Comparison of ENCODE assay signal across 8 mouse cellular contexts in the genomic region with DNA sequence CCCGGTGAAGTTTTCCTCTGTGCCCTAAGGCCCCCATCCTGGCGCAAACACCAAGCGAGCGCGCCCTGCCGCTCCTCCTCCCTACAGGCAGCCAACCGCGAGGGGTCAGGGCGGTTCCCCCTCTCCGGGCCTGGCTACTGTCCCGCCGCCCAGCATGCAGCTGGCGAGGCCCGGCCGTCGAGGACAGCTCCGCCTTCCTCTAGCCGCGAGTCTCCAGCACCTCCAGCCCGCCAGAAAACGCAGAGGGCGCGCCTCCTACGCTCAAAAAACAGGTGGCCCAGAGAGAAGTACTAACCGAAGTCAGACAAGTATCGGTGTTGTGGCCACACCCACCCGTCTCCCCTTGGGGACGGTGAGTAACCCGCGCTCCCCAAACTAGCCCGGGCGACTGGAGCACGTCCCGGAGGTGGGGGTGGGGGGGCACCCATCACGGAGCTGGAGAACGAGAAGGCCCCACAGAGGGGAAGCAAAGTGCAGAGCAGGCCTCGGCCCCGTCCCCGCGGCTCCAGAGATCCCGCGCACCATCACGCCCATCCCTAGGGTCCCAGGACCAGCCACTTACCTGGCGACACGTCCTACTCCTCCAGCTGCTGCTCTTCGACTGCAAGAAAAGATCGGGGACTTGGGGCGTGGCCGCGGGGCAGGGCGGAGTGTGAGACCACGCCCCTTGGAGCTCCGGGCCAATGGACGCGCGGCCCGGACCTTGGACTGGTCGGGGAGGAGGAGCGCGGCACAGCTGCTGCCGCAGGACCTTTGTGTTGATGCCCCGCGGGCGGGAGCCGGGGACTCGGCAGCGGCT. TPM values are rescaled to one million over a fixed set of nuclear protein-coding genes. Genes with fewer than 3 reads are reported as not detected.
DNase-seq lines count a peak whose midpoint lies in the region; ATAC-seq and TF ChIP-seq lines count a peak whose summit lies in the region.

A gene (minus strand): TSS at position 605 of the 799 bp plus-strand sequence.

- WGBS in forebrain, embryonic 11.5 days, result under 1% methylated on average over 67 of the region's 67 CpGs
- under 1% methylated on average over 67 of the region's 67 CpGs for WGBS in heart, embryonic 16.5 days
- under 1% methylated on average over 65 of the region's 67 CpGs for WGBS in liver, embryonic 16.5 days (ENCODE audit: insufficient replicate concordance)
- under 1% methylated on average over 67 of the region's 67 CpGs for WGBS in neural tube, embryonic 13.5 days

- TF ChIP-seq POLR2A in testis, adult 2 months (IDR thresholded peaks at IDR 0.05; ENCODE audit: control insufficient read depth, low read depth, low read length), result peak; percentile 73

- peak within 1 kb of the TSS; percentile 19 for H3K27ac ChIP-seq in forebrain, embryonic 11.5 days (ENCODE audit: low read depth, low read length)
- H3K27ac ChIP-seq in heart, embryonic 16.5 days (ENCODE audit: low read length), result peak within 1 kb of the TSS; percentile 88
- peak within 1 kb of the TSS; percentile 90 for H3K27ac ChIP-seq in liver, embryonic 16.5 days (ENCODE audit: low read length)
- H3K27ac ChIP-seq in neural tube, embryonic 13.5 days (replicated peaks), result peak within 1 kb of the TSS; percentile 88
- peak within 1 kb of the TSS; percentile 67 for H3K27ac ChIP-seq in testis, adult 2 months (ENCODE audit: control insufficient read depth, insufficient read depth, low read depth, low read length)

- no peak for TF ChIP-seq CTCF in testis, adult 2 months (IDR thresholded peaks at IDR 0.05; ENCODE audit: control insufficient read depth, insufficient read depth, insufficient replicate concordance, low read depth, low read length)

- H3K4me3 ChIP-seq in forebrain, embryonic 11.5 days (ENCODE audit: low read depth, low read length), result peak within 1 kb of the TSS; percentile 65
- peak within 1 kb of the TSS; percentile 86 for H3K4me3 ChIP-seq in heart, embryonic 16.5 days (ENCODE audit: low read length)
- H3K4me3 ChIP-seq in liver, embryonic 16.5 days (ENCODE audit: low read depth, low read length), result peak within 1 kb of the TSS; percentile 81
- H3K4me3 ChIP-seq in neural tube, embryonic 13.5 days, result peak within 1 kb of the TSS; percentile 93
- H3K4me3 ChIP-seq in testis, adult 2 months (ENCODE audit: control insufficient read depth, low read depth, low read length), result peak within 1 kb of the TSS; percentile 91

- peak within 1 kb of the TSS; percentile 65 for H3K4me2 ChIP-seq in forebrain, embryonic 11.5 days (ENCODE audit: low read depth, low read length, severe bottlenecking)
- peak within 1 kb of the TSS; percentile 94 for H3K4me2 ChIP-seq in heart, embryonic 16.5 days (ENCODE audit: low read depth, low read length)
- H3K4me2 ChIP-seq in liver, embryonic 16.5 days (ENCODE audit: low read depth, low read length), result peak within 1 kb of the TSS; percentile 75
- peak within 1 kb of the TSS; percentile 96 for H3K4me2 ChIP-seq in neural tube, embryonic 13.5 days

- H3K9me3 ChIP-seq in forebrain, embryonic 11.5 days (ENCODE audit: control insufficient read depth, low read length), result no peaks in the 10 kb centered on the region
- H3K9me3 ChIP-seq in heart, embryonic 16.5 days (replicated peaks; ENCODE audit: control insufficient read depth, low read length), result no peaks in the 10 kb centered on the region
- H3K9me3 ChIP-seq in liver, embryonic 16.5 days (replicated peaks; ENCODE audit: control insufficient read depth, low read length), result no peaks in the 10 kb centered on the region
- H3K9me3 ChIP-seq in neural tube, embryonic 13.5 days, result no peaks in the 10 kb centered on the region

- H3K4me1 ChIP-seq in forebrain, embryonic 11.5 days (replicated peaks; ENCODE audit: control insufficient read depth, insufficient read depth, low read length), result peaks cover 11% of the 10 kb centered on the region
- H3K4me1 ChIP-seq in heart, embryonic 16.5 days (ENCODE audit: control insufficient read depth, insufficient read depth, low read length), result peaks cover 44% of the 10 kb centered on the region
- peaks cover 83% of the 10 kb centered on the region for H3K4me1 ChIP-seq in liver, embryonic 16.5 days (ENCODE audit: control insufficient read depth, low read depth, low read length)
- peaks cover 51% of the 10 kb centered on the region for H3K4me1 ChIP-seq in neural tube, embryonic 13.5 days (replicated peaks)
- peaks cover 18% of the 10 kb centered on the region for H3K4me1 ChIP-seq in testis, adult 2 months (ENCODE audit: control insufficient read depth, insufficient read depth, low read length)

- peaks cover 5% of the 10 kb centered on the region; the same call in 1 of the 2 replicates for H3K27me3 ChIP-seq in forebrain, embryonic 11.5 days (ENCODE audit: control insufficient read depth, insufficient read depth, low read length)
- no peaks in the 10 kb centered on the region for H3K27me3 ChIP-seq in heart, embryonic 16.5 days (ENCODE audit: control insufficient read depth, insufficient read depth, low read length)
- H3K27me3 ChIP-seq in liver, embryonic 16.5 days (ENCODE audit: control insufficient read depth, insufficient read depth, low read depth, low read length), result no peaks in the 10 kb centered on the region
- peaks cover 8% of the 10 kb centered on the region; the same call in 1 of the 2 replicates for H3K27me3 ChIP-seq in neural tube, embryonic 13.5 days
- H3K27me3 ChIP-seq in testis, adult 2 months (ENCODE audit: control insufficient read depth, insufficient read depth, low read length), result no peaks in the 10 kb centered on the region

- peak within 1 kb of the TSS; percentile 76 for H3K9ac ChIP-seq in forebrain, embryonic 11.5 days (ENCODE audit: low read length)
- peak within 1 kb of the TSS; percentile 82 for H3K9ac ChIP-seq in heart, embryonic 16.5 days (ENCODE audit: low read length)
- peak within 1 kb of the TSS; percentile 84 for H3K9ac ChIP-seq in liver, embryonic 16.5 days (ENCODE audit: low read depth, low read length)
- peak within 1 kb of the TSS; percentile 87 for H3K9ac ChIP-seq in neural tube, embryonic 13.5 days

- ATAC-seq in forebrain, embryonic 11.5 days (replicated peaks; ENCODE audit: low FRiP score), result peak; percentile 94
- peak; percentile 94 for ATAC-seq in heart, embryonic 16.5 days (replicated peaks; ENCODE audit: extremely low read depth, insufficient read depth, low FRiP score)
- peak; percentile 84 for ATAC-seq in liver, embryonic 16.5 days (ENCODE audit: low read depth)
- ATAC-seq in neural tube, embryonic 13.5 days (ENCODE audit: low read depth), result peak; percentile 91

- DNase-seq in CD8-positive naive resting alpha-beta T cell, adult 2 months (ENCODE audit: low read depth in 2 of 2, low spot score in 2 of 2), result peak; percentile 82 to 84
- DNase-seq in c-Kit-positive CD71-negative TER-119-negative erythroid progenitor cells, embryonic 14.5 days (ENCODE audit: low read depth), result peak; percentile 88
- DNase-seq in forebrain, embryonic 11.5 days (ENCODE audit: low spot score), result peak; percentile 98
- peak; percentile 95 to 97 for DNase-seq in kidney, postnatal 4 days

- no peaks in the 10 kb centered on the region for H3K36me3 ChIP-seq in forebrain, embryonic 11.5 days (ENCODE audit: control insufficient read depth, insufficient read depth, low read length)
- no peaks in the 10 kb centered on the region for H3K36me3 ChIP-seq in heart, embryonic 16.5 days (ENCODE audit: control insufficient read depth, insufficient read depth)
- H3K36me3 ChIP-seq in liver, embryonic 16.5 days (ENCODE audit: control insufficient read depth, insufficient read depth), result peaks cover 5% of the 10 kb centered on the region
- H3K36me3 ChIP-seq in neural tube, embryonic 13.5 days, result 0 out of 2 replicates have a peak, but pooled peaks cover 8% of the 10 kb centered on the region
- no peaks in the 10 kb centered on the region for H3K36me3 ChIP-seq in testis, adult 2 months (ENCODE audit: control insufficient read depth, insufficient read depth, low read length)

RNA-seq across cellular contexts. Expression of the gene that starts here (rescaled TPM):
- 55.9 and 62.2 TPM in 2 replicates for polyA plus RNA-seq in forebrain, embryonic 11.5 days (2014; fragmentation: Nextera tagmentation; extraction: Ambion mirVana)
- polyA plus RNA-seq in heart, embryonic 16.5 days (2015; fragmentation: Nextera tagmentation; extraction: Ambion mirVana), result 75.4 and 79.0 TPM in 2 replicates
- polyA plus RNA-seq in liver, embryonic 16.5 days (2015; fragmentation: Nextera tagmentation; extraction: Ambion mirVana), result 95.2 and 96.6 TPM in 2 replicates
- 225 and 243 TPM in 2 replicates for polyA plus RNA-seq in neural tube, embryonic 13.5 days (2015; fragmentation: Nextera tagmentation; extraction: Ambion mirVana)
- polyA plus RNA-seq in testis, adult 2 months (2012; rRNA removed), result 80.6 and 91.0 TPM in 2 replicates

Comparison
In these comparisons a context has a peak if more than half of its experiments do, and no peak if none do; other contexts are left out.
1. Peak in every context shown above with its lines: DNase-seq, ATAC-seq, H3K4me3 ChIP-seq and H3K27ac ChIP-seq.
2. H3K27ac ChIP-seq: peak in every context shown above with its lines; median percentile 90 in liver, embryonic 16.5 days; 88 in heart, embryonic 16.5 days; 88 in neural tube, embryonic 13.5 days; 67 in testis, adult 2 months; 19 in forebrain, embryonic 11.5 days.